Mouse (Mus musculus): Measurements from ENCODE around the gene 4921539E11Rik.

Gene 4921539E11Rik

GRCm38 (mm10) chr4:103290763-103291162, at the start of gene 4921539E11Rik:
TSS of gene 4921539E11Rik (minus strand) at chr4:103290863.
- DNase-seq: no peak

- no peak for DNase-seq
These were observed 44.5 kb upstream of the 4921539E11Rik start for GRCm38 (mm10) chr4:103335134-103335533.

- no peak for DNase-seq
These were observed 38.7 kb upstream of the 4921539E11Rik start for GRCm38 (mm10) chr4:103329348-103329747.

GRCm38 (mm10) chr4:103326994-103327393, 36.3 kb upstream of the 4921539E11Rik start:
- no peak for DNase-seq

GRCm38 (mm10) chr4:103324688-103325451, 34.2 kb upstream of the 4921539E11Rik start:
- no peak for DNase-seq

GRCm38 (mm10) chr4:103321461-103321860, 30.8 kb upstream of the 4921539E11Rik start:
- DNase-seq: no peak

GRCm38 (mm10) chr4:103315861-103316260, 25.2 kb upstream of the 4921539E11Rik start:
- no peak for DNase-seq

- no peak for DNase-seq
These were observed 23.9 kb upstream of the 4921539E11Rik start for GRCm38 (mm10) chr4:103314526-103314910.

GRCm38 (mm10) chr4:103313587-103314525, 23.2 kb upstream of the 4921539E11Rik start, which contains the start of gene Oma1:
TSS of gene Oma1 (plus strand) at chr4:103313812.
- peak; percentile 95 for DNase-seq

- DNase-seq: no peak
These were observed 13.2 kb upstream of the 4921539E11Rik start for GRCm38 (mm10) chr4:103303851-103304250.

GRCm38 (mm10) chr4:103299342-103299741, 8.7 kb upstream of the 4921539E11Rik start:
- DNase-seq: peak; percentile 36

- no peak for DNase-seq
These were observed 2.3 kb downstream of the 4921539E11Rik start for GRCm38 (mm10) chr4:103288342-103288741.

GRCm38 (mm10) chr4:103273021-103273420, 17.6 kb downstream of the 4921539E11Rik start:
- no peak for DNase-seq

- DNase-seq: no peak
These were observed 21.3 kb downstream of the 4921539E11Rik start for GRCm38 (mm10) chr4:103269336-103269735.

GRCm38 (mm10) chr4:103265166-103265565, 25.5 kb downstream of the 4921539E11Rik start:
- DNase-seq: no peak

GRCm38 (mm10) chr4:103263812-103264396, 26.8 kb downstream of the 4921539E11Rik start:
- no peak for DNase-seq

- DNase-seq: no peak
These were observed 27.3 kb downstream of the 4921539E11Rik start for GRCm38 (mm10) chr4:103263378-103263777.

GRCm38 (mm10) chr4:103258817-103259216, 31.8 kb downstream of the 4921539E11Rik start:
- DNase-seq: no peak

GRCm38 (mm10) chr4:103253846-103254245, 36.8 kb downstream of the 4921539E11Rik start:
- DNase-seq: no peak

- no peak for DNase-seq
These were observed 41.1 kb downstream of the 4921539E11Rik start for GRCm38 (mm10) chr4:103249436-103250085.

GRCm38 (mm10) chr4:103247813-103248212, 42.9 kb downstream of the 4921539E11Rik start:
- DNase-seq: no peak

GRCm38 (mm10) chr4:103247249-103247648, 43.4 kb downstream of the 4921539E11Rik start:
- no peak for DNase-seq

GRCm38 (mm10) chr4:103232156-103232555, 58.5 kb downstream of the 4921539E11Rik start:
- no peak for DNase-seq

Data from right cerebral cortex, postnatal 25 days (tissue).